Mouse (Mus musculus) lung, postnatal 10 days (tissue): ENCODE data around the gene Kif12.
A peak's percentile ranks its signal among the peaks of the same experiment; 100 is the strongest.

Experiments used
- DNase-seq: peaks from one replicate; pipeline ENCODE4 v3.0.0; 2021

Kif12 gene

GRCm38 (mm10) chr4:63158192-63158591 lies 13.7 kb downstream of the Kif12 start:
- DNase-seq, result no peak

GRCm38 (mm10) chr4:63156726-63157634 lies 15.0 kb downstream of the Kif12 start:
- no peak for DNase-seq

DNA sequence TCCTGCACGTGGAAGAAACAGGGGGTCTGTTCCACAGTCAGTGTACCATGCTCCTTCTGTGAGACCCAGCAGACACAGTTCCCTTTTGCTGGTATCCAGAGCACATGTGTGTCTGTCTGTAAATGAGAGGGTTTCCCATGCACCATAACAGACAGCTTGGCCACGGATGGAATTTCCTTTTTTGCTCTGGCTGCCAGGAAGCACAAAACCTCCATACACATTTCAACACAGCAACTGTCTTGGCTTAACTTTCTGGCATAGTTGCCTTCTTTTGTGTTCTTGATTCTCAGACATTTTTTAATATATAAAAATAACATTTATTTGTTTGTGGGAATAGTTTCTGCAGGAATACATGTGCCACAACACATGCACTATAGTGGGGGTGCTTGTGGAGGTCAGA lies 16.3 kb downstream of the Kif12 start:
- DNase-seq, result no peak

- no peak for DNase-seq
Measured at GRCm38 (mm10) chr4:63154699-63155098, 17.2 kb downstream of the Kif12 start, which contains the start of gene Ambp. Gene Ambp, minus strand, starts transcription at chr4:63154799.

- DNase-seq, result no peak
Measured at GRCm38 (mm10) chr4:63154028-63154427, 17.9 kb downstream of the Kif12 start.

- peak; percentile 36 for DNase-seq
Measured at GRCm38 (mm10) chr4:63151127-63151526, 20.8 kb downstream of the Kif12 start.

DNA sequence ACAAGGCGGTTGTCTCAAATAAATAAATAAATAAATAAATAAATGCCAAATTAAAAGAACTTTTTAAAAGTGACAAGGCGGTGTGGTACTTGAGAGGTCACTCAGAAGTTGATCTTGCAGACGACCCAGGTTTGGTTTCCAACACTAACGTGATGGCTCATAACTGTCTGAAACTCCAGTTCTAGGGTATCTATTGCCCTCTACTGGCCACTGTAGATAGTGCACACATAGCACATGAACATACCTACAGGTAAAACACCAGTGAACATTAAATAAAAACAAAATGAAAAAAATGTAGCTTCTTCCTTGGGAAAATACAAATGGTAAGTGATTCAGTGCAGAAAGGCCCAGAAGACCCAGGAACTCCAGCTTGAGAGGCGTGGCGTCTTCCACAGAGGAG lies 24.7 kb downstream of the Kif12 start:
- no peak for DNase-seq

DNA sequence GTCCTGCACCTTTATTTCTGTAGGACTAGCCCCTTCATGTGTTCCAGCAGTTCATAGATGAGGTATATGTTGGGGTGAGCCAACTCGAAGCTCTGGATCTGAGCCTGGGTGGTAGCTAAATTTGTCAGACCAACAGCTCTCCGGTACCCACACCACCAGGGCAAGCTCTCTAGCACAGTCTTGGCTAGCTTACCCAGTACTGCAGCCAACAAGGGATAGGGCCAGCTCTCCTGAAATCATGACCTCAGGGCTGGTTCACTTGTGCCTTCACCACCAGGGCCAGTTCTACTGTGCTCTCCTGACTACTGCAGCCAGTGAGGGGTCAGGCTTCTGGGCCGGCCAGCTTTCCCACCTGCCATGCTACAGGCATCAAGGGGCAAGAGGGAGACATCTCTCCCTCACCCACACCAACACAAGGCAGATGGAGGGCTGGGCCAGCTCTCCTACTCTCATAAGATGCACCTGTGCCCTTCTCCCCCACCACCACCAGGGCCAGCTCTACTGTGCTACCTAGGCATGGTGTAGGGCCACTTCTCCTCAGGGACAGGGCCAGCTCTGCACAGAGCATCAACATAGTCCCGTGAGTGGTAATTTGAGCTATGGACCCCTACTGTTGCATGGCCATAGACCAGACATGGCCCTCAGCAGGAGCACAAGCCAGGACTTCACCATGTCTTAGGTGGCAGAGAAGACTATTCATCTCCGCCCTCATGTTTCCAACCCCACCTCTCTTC lies 41.9 kb downstream of the Kif12 start:
- no peak for DNase-seq

- no peak for DNase-seq
Measured at GRCm38 (mm10) chr4:63124861-63125466, 47.0 kb downstream of the Kif12 start.

- DNase-seq, result peak; percentile 87
Measured at GRCm38 (mm10) chr4:63118639-63119437, 53.1 kb downstream of the Kif12 start.
